Mouse (Mus musculus) neutrophil, adult 5-6 weeks (primary cell): Measurements from ENCODE around the gene Cmklr1. TPM values are rescaled to one million over a fixed set of nuclear protein-coding genes. Genes with fewer than 3 reads are reported as not detected.

Experiments
- ATAC-seq: fragments of 151-379, 151-347 bp; 2 replicates; pipeline ENCODE4 v1.8.0; 2017; ENCODE audit warnings: mild to moderate bottlenecking, moderate TSS enrichment; ENCODE audit not compliant: insufficient number of reproducible peaks, poor library complexity, low FRiP score, severe bottlenecking; ENCODE audit errors: extremely low read depth
- total RNA-seq: library from RNA; stranded (forward); fragments of 200-1000 nt; gene quantifications from 2 replicates; pipeline ENCODE4 v1.2.3, GENCODE M21; 2017

The Cmklr1 gene
- total RNA-seq, 1 experiment from 2014 or later = 0.58 TPM

GRCm38 (mm10) chr5:113627820-113628437, 22.3 kb downstream of the Cmklr1 start:
- ATAC-seq = no peak

- ATAC-seq = no peak
Observed at GRCm38 (mm10) chr5:113626991-113627390, 23.2 kb downstream of the Cmklr1 start.

DNA sequence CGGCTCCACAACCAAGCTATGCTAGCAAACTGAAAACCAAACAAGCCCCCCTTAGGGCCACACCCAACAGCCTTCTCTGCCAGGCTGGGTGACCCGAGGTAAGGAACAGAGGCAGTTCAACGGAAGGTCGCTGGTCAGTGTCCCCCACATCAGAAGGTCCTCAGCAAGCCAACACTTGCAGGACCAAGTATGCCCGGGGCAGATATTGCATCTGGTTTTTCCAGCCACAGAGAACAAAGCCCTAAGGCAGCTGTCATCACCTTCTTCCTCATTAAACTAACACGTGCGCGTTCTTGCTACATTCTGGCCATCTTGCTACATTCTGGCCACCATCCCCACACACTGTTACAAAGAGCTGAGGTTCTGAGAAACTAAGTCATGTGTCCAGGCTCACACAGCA, 23.9 kb downstream of the Cmklr1 start:
- ATAC-seq = no peak; the same call in 1 of the 2 replicates

GRCm38 (mm10) chr5:113625068-113625467, 25.2 kb downstream of the Cmklr1 start:
- no peak for ATAC-seq

GRCm38 (mm10) chr5:113623052-113623451, 27.2 kb downstream of the Cmklr1 start:
- ATAC-seq = no peak

DNA sequence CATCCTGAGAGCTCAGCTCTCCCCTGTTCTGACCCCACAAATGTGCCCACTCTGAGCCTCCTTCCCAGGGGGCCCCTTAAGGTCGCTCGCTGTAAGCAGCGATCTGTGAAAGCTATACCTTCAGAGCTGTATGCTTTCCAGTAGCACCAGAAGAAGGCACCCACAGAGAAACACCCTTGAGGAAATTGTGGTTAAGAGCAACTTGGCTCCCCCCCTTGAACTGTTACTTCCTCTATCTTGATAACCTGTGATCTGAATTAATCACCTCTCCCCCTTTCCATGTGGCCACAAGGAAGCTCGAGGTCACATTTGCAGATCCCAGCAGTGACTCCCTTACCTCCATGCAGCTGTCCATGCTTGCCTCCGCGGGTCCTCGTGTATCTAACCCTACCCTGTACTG, 29.2 kb downstream of the Cmklr1 start:
- ATAC-seq = no peak

- ATAC-seq = no peak
Observed at GRCm38 (mm10) chr5:113620130-113620716, 30.0 kb downstream of the Cmklr1 start.

GRCm38 (mm10) chr5:113619151-113619550, 31.1 kb downstream of the Cmklr1 start:
- no peak for ATAC-seq

DNA sequence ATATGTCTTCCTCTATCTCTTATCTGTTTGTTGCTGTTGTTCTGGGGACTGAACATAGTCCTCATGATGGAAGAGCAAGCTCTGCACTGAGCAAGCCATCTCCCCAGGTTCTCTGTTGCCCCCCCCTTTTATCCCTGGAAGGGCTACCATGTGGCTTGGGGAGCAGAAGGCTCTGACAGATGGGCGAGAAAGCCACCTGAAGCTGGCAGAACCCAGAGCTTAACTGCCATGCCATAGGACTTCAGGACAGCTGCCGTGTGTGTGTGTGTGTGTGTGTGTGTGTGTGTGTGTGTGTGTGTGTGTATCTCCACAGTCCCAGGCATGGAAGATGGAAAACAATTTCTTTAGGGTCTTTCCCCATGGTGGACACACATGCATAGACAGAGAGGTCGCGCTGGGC, 31.5 kb downstream of the Cmklr1 start:
- no peak for ATAC-seq

GRCm38 (mm10) chr5:113611771-113612233, 38.4 kb downstream of the Cmklr1 start:
- no peak for ATAC-seq

DNA sequence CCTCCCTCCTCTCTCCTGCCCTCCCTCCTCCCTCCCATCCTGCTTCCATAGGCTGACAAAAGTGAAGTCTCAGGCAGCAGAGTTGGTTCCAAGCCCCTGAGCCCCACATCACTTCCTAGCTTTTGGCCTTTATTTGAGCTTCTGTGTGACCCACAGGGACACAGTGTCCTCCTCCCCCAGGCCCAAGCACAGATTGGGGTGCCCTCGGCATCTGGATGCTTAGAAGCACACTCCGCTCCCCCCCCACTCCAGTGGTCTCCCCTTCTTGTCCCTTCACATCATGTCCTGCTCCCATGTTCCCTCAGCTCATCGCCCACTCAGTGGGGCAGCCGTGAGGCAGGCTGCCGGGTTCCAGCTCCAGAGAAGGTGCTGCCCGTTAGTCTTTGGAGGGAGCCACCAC, 39.1 kb downstream of the Cmklr1 start:
- no peak for ATAC-seq

DNA sequence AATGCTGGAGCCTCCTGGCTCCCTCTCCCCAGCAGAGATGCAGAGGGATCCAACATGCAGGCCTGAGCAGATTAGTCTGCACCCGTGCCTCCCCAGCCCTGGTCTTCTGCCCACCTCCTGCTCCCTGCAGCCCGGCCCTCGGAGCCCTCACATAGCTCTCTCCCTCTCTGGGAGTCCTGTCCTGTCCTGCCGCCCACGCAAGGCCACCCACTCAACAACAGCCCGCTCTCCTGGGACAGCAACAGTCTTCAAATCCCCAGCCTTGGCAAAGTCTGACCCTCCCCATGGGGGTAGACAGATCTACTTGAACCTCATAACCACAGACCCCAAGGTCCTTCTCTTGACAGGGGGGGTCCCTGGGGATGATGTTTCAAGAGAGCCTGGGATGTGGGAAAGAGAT, 39.7 kb downstream of the Cmklr1 start:
- ATAC-seq = no peak

- no peak for ATAC-seq
Observed at GRCm38 (mm10) chr5:113609891-113610290, 40.3 kb downstream of the Cmklr1 start.

DNA sequence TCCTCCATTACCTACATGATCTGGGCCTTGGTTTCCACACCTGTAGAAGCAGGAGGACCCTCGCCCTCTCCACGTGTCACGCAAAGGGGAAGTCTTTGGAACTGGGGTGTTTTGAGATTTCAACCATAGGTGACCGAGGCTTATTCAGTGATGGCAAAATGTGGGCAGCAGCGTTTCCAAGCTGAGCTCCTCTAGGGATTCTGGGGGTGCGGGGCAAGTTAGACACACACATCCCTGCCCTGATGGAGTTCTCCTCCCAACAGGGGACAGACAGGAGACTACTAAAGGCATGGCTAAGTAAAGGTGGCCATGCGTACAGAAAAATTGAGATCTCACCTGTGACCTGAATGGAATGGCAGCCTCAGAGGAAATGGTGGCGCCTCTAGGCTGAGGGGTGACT, 41.7 kb downstream of the Cmklr1 start:
- ATAC-seq = no peak

- ATAC-seq = no peak
Observed at GRCm38 (mm10) chr5:113607941-113608431, 42.2 kb downstream of the Cmklr1 start.

- no peak for ATAC-seq
Observed at GRCm38 (mm10) chr5:113606961-113607785, 43.1 kb downstream of the Cmklr1 start.

DNA sequence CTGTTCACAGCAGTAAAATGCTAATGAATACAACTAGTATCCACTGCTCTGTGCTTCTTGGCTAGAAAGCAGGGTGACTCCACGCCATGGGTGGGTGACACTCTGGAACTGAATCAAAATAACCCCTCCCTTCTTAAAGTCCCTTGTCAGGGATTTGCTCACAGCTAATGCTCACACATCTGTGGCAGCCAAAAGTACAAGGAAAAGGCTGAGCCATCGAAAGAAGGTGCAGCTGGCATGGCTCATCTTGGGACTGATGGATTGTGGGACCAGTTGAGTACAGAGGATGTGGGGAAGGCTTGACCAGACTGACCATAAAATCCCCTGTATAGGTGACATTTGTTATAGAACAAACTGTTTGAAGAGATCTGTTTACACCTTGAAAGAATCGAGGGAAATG, 44.1 kb downstream of the Cmklr1 start:
- no peak for ATAC-seq

GRCm38 (mm10) chr5:113604758-113605157, 45.5 kb downstream of the Cmklr1 start:
- no peak for ATAC-seq

- ATAC-seq = no peak
Observed at GRCm38 (mm10) chr5:113603471-113603870, 46.8 kb downstream of the Cmklr1 start.

DNA sequence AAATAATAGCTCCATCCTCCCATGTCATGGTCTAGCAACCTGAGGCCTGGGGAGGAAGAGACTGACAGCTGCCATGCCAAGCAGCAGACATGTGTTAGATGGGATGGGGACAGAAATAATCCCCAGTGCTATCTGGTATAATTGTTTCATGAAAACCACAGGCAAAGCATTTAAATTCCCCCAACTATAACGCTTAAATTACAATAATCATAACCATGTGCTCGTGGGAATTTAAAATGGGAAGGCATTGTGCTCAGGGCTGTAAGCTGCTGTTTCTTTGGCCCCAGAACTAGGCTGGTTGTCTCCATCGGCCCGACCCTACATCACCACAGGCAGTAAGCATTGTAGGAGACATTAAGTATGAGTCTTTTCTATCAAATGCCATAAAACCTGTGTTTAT, 49.4 kb downstream of the Cmklr1 start:
- no peak for ATAC-seq
